Mouse (Mus musculus) E14TG2a.4 (cell line): ENCODE measurements around the gene Limd1.
A peak's percentile ranks its signal among the peaks of the same experiment; 100 is the strongest.

Experiments used
- H3K27me3 ChIP-seq: 2 replicates; pipeline ENCODE4 v1.6.1; 2014; ENCODE audit warnings: low read length, control low read depth; ENCODE audit not compliant: insufficient read depth
- H3K36me3 ChIP-seq: 2 replicates; pipeline ENCODE4 v1.6.1; 2014; ENCODE audit warnings: low read length, control low read depth; ENCODE audit not compliant: insufficient read depth
- H3K4me1 ChIP-seq: replicated peaks from 2 replicates; pipeline ENCODE4 v1.6.1; 2014; ENCODE audit warnings: low read depth, low read length, control low read depth
- H3K4me3 ChIP-seq: replicated peaks from 2 replicates; pipeline ENCODE4 v1.5.1; 2014; ENCODE audit warnings: mild to moderate bottlenecking, low read length
- H3K9me3 ChIP-seq: 2 replicates; pipeline ENCODE4 v1.6.1; 2014; ENCODE audit warnings: low read length, control low read depth
- CTCF ChIP-seq: conservative IDR thresholded peaks from 2 replicates; pipeline ENCODE4 v1.5.1; 2014; ENCODE audit warnings: low read length
- NANOG ChIP-seq: IDR thresholded peaks from 2 replicates; pipeline ENCODE4 v1.6.1; 2014; ENCODE audit warnings: borderline replicate concordance, low read length, mixed read lengths
- POU5F1 ChIP-seq: IDR thresholded peaks from 2 replicates; pipeline ENCODE4 v1.6.1; 2014; ENCODE audit warnings: low read length, borderline replicate concordance

The Limd1 gene

DNA sequence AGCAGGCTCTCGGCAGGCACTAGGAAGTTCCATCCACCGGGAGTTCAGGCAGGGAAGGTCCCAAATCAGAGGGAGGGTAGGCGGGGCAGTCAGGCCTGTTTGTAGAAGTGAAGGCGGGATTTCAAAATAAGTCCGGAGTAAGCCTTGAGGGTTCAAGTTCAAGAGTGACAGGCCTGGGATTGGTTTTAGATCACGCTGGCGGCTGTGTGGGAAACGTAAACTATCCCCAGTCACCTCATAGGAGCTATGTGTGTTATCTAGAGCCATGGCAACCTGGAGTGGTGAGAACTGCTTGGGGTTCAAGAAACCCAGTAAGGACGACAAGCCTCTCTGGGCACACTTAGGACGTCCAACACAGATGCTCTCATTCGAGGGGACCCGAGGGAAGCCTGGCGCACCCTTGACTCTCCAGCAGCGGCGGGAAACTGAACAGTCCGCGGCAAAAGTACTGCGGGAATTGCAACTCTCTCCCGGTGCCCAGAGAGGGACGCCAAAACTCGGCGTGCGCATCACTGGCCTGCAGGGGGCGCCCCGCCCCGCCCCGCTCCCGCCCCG, 398 bp upstream of the Limd1 start:
- peaks cover 23% of the 10 kb centered on the region for H3K36me3 ChIP-seq
- peaks cover 29% of the 10 kb centered on the region for H3K4me1 ChIP-seq
- TF ChIP-seq NANOG (no peak), CTCF (peak; percentile 12; the same call in 1 of the 2 replicates)
- peaks cover 9% of the 10 kb centered on the region; the same call in 1 of the 2 replicates for H3K27me3 ChIP-seq
- peak overlapping the region; percentile 74 for H3K4me3 ChIP-seq
- H3K9me3 ChIP-seq = no peaks in the 10 kb centered on the region

DNA sequence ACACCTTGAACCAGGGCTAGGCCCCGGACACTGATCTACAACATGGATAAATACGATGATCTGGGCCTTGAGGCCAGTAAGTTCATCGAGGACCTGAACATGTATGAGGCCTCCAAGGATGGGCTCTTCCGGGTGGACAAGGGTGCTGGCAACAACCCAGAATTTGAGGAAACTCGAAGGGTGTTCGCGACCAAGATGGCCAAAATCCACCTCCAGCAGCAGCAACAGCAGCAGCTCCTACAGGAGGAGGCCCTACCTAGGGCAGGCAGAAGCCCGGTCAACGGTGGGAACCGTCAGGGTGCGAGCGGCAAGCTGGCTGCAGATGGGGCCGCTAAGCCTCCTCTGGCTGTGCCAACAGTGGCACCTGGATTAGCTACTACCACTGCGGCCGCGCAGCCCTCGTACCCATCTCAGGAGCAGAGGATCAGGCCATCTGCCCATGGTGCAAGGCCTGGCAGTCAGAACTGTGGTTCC, 727 bp downstream of the Limd1 start:
- H3K4me3 ChIP-seq = peak overlapping the region; percentile 81
- H3K9me3 ChIP-seq = no peaks in the 10 kb centered on the region
- no peak for TF ChIP-seq POU5F1
- no peak for TF ChIP-seq NANOG
- TF ChIP-seq CTCF = no peak
- H3K27me3 ChIP-seq = peaks cover 9% of the 10 kb centered on the region; the same call in 1 of the 2 replicates
- H3K36me3 ChIP-seq = peaks cover 25% of the 10 kb centered on the region
- H3K4me1 ChIP-seq = peaks cover 29% of the 10 kb centered on the region

DNA sequence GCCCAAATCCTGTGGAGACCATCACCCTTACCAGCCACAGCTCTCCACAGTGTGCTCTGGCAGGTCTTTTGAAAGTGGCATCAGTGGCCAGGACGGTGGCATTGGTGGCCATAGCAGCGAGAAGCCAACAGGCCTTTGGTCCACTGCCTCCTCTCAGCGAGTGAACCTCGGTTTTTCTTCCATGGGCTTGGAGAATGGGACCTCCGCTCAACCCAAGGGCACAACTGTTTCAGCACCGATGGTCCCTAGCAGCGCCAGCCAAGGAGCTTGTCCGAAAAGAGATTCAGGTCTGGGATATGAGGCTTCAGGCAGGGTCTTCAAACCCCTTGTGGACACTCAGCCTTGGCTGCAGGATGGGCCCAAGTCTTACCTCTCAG, 1.4 kb downstream of the Limd1 start:
- no peaks in the 10 kb centered on the region for H3K9me3 ChIP-seq
- TF ChIP-seq POU5F1 (no peak), CTCF (no peak), NANOG (no peak)

DNA sequence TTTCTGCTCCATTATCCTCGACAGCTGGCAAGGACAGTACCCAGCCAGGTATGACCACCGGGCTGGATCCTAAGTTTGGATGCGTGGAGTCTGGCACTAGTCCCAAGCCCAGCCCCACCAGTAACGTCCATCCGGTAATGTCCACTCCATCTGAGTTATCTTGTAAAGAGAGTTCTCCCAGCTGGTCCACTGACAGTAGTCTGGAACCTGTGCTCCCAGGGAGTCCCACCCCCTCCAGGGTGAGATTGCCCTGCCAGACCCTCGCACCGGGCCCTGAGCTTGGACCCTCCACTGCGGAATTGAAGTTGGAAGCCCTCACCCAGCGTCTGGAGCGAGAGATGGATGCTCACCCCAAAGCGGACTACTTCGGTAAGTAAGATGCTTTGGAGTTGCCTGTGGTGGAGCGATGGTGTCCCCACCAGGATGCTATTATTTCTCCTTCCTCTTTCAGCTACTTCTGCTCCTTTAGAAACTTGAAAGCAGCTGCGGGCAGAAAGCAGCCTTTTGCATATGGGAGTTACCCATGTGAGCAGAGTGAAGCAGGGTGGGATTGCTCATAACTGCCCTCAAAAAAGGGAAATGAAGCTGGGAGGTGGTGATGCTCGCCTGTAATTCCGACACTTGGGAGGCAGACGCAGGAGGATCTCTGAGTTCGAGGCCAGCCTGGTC, 1.9 kb downstream of the Limd1 start:
- Histone ChIP-seq H3K9me3 (no peaks in the 10 kb centered on the region), H3K4me1 (peaks cover 29% of the 10 kb centered on the region), H3K27me3 (peaks cover 9% of the 10 kb centered on the region; the same call in 1 of the 2 replicates), H3K4me3 (no peak overlapping the region), H3K36me3 (peaks cover 32% of the 10 kb centered on the region)
- TF ChIP-seq POU5F1 = no peak
- TF ChIP-seq NANOG = no peak
- TF ChIP-seq CTCF = no peak

More for the DNA sequence above, 1.4 kb downstream of the Limd1 start:
- Histone ChIP-seq H3K4me1 (peaks cover 29% of the 10 kb centered on the region), H3K27me3 (peaks cover 9% of the 10 kb centered on the region; the same call in 1 of the 2 replicates), H3K36me3 (peaks cover 31% of the 10 kb centered on the region), H3K4me3 (no peak overlapping the region; the same call in 1 of the 2 replicates)

DNA sequence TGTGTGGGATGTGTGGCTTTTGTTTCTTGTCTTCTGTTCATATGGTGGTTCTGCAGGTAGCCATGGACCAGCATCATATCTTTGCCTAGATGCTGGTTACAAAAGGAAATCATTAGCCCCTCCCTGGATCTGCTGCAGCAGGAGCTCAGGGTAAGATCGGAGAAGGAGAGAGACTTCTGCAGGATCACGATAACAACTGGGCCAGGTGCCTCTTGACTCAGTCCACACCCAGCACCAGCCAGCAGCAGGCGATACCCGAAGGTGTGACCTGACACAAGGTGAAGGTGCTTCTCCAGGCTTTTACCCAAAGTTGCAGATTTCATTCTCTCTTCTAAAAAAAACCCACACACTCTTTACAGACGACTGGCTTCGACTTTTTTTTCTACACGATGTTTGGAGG, 2.6 kb downstream of the Limd1 start:
- Histone ChIP-seq H3K9me3 (no peaks in the 10 kb centered on the region), H3K4me3 (no peak overlapping the region), H3K27me3 (peaks cover 9% of the 10 kb centered on the region; the same call in 1 of the 2 replicates), H3K36me3 (peaks cover 39% of the 10 kb centered on the region), H3K4me1 (peaks cover 29% of the 10 kb centered on the region)
- TF ChIP-seq CTCF (no peak), POU5F1 (no peak), NANOG (no peak)

DNA sequence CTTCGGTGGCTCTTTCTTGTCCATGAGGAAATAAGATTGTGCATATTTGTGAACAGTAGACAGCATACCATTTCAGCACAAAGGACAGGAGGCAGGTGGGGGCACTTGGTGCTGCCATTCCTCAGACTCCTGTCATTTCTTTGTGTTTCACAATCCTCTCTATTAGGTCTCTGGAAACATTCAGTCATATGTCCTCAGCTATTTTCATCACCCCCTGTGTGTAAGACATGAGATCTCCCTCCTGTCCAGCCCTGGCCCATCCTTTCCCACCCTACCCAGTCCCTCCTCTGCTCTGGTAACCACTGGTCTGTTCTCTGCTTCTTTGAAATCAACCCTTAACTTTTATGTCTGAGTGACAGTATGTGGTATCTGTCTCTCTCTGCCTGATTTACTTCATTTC, 5.1 kb downstream of the Limd1 start:
- H3K4me1 ChIP-seq = peaks cover 29% of the 10 kb centered on the region
- peaks cover 47% of the 10 kb centered on the region for H3K36me3 ChIP-seq
- no peaks in the 10 kb centered on the region for H3K9me3 ChIP-seq
- TF ChIP-seq POU5F1 = no peak
- TF ChIP-seq CTCF = no peak
- H3K27me3 ChIP-seq = peaks cover 9% of the 10 kb centered on the region; the same call in 1 of the 2 replicates
- no peak overlapping the region for H3K4me3 ChIP-seq

DNA sequence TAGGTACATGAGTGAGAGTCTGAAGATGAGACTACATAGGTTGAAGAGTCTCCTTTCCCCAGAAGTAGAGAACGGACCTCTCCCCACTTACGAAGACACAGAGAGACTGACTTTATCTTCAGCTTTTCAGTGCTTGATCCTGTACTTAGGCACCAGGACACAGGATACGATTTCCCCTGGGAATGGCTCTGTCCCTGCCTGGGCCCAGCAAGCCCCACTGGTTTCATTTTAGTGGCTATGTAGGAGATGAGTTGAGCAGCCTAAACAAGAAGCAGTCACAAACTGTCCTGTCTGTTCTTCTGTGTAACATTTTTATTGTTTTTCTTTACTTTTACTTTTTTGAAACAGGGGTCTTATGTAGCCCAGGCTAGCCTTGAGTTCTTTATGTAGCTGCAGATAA, 6.3 kb downstream of the Limd1 start:
- Histone ChIP-seq H3K9me3 (no peaks in the 10 kb centered on the region), H3K4me1 (peaks cover 21% of the 10 kb centered on the region), H3K4me3 (no peak overlapping the region), H3K36me3 (peaks cover 43% of the 10 kb centered on the region), H3K27me3 (peaks cover 7% of the 10 kb centered on the region; the same call in 1 of the 2 replicates)
- TF ChIP-seq NANOG (no peak), POU5F1 (no peak), CTCF (no peak)

DNA sequence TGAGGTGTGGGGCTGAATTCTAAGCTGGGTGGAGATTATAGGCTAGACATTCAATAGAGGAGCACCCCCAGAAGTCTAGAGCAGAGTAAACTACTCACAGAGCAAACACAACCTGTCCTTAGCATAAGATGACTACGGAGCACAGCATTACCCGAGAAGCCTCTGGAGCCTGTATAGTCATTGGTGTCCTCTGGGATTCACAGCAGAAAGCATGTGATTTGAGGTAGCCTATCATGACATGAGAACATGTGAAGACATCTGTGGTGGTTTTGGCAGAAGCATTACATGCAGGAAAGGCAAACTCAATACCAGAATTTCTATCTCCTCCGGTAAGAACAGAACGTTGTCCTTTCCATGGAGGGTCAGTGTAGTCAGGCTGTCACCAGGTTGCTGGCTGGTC, 7.1 kb downstream of the Limd1 start:
- no peak for TF ChIP-seq NANOG
- no peak for TF ChIP-seq POU5F1
- TF ChIP-seq CTCF = no peak
- no peak overlapping the region for H3K4me3 ChIP-seq
- peaks cover 17% of the 10 kb centered on the region for H3K4me1 ChIP-seq
- no peaks in the 10 kb centered on the region; the same call in 1 of the 2 replicates for H3K27me3 ChIP-seq
- H3K36me3 ChIP-seq = peaks cover 36% of the 10 kb centered on the region
- no peaks in the 10 kb centered on the region for H3K9me3 ChIP-seq
